Mouse (Mus musculus) forebrain, embryonic 14.5 days (tissue): Measurements from ENCODE around the gene Fam71e1. TPM values are rescaled to one million over a fixed set of nuclear protein-coding genes. Genes with fewer than 3 reads are reported as not detected.

Source experiments
- ATAC-seq: fragments of 200-750 bp; cut with Nextera tagmentation; 2 replicates; pipeline ENCODE4 v1.8.0; 2017; ENCODE audit warnings: mild to moderate bottlenecking, moderate library complexity
- DNase-seq: peaks from one replicate; pipeline ENCODE4 v3.0.0-alpha.2; 2015; ENCODE audit warnings: low spot score
- H3K27ac ChIP-seq: fragments of 300-500 bp; sonication (generic); 2 replicates; pipeline ENCODE4 v1.5.1; 2014; ENCODE audit warnings: low read depth, mild to moderate bottlenecking, control low read depth, low read length, moderate library complexity
- H3K27me3 ChIP-seq: fragments of 300-500 bp; sonication (generic); replicated peaks from 2 replicates; pipeline ENCODE4 v1.6.1; 2014; ENCODE audit warnings: low read length, control low read depth, mixed read lengths; ENCODE audit not compliant: control insufficient read depth, insufficient read depth
- H3K36me3 ChIP-seq: fragments of 300-500 bp; sonication (generic); 2 replicates; pipeline ENCODE4 v1.6.1; 2014; ENCODE audit warnings: low read length, control low read depth; ENCODE audit not compliant: control insufficient read depth, insufficient read depth
- H3K4me1 ChIP-seq: fragments of 300-500 bp; sonication (generic); 2 replicates; pipeline ENCODE4 v1.6.1; 2014; ENCODE audit warnings: antibody characterized with exemption, low read length, control low read depth; ENCODE audit not compliant: control insufficient read depth, insufficient read depth
- H3K4me2 ChIP-seq: fragments of 300-500 bp; sonication (generic); 2 replicates; pipeline ENCODE4 v1.6.1; 2014; ENCODE audit warnings: mild to moderate bottlenecking, control low read depth, low read length
- H3K4me3 ChIP-seq: fragments of 300-500 bp; sonication (generic); 2 replicates; pipeline ENCODE4 v1.5.1; 2014; ENCODE audit warnings: low read depth, low read length, control low read depth
- H3K9ac ChIP-seq: fragments of 300-500 bp; sonication (generic); 2 replicates; pipeline ENCODE4 v1.6.1; 2014; ENCODE audit warnings: mild to moderate bottlenecking, low read length, control low read depth, moderate library complexity
- H3K9me3 ChIP-seq: fragments of 300-500 bp; sonication (generic); replicated peaks from 2 replicates; pipeline ENCODE4 v1.6.1; 2016; ENCODE audit warnings: low read length, control low read depth, mixed read lengths; ENCODE audit not compliant: control insufficient read depth
- WGBS: fragments of 180-500 bp; shearing (Covaris S2); extraction: QIAGEN DNeasy Blood & Tissue Kit; methylation state at CpG from one replicate; pipeline ENCODE4 v1.1.7; 2014; 5-methylcytosine and 5-hydroxymethylcytosine counted together
- polyA plus RNA-seq: library from polyadenylated mRNA; unstranded; fragments of >200 nt; fragmentation: Nextera tagmentation; extraction: Ambion mirVana; gene quantifications from 2 replicates; pipeline ENCODE4 v1.2.1, GENCODE M21; 2014

Fam71e1 gene
- polyA plus RNA-seq, 1 experiment from 2014 or later, result 24.0 TPM

GRCm38 (mm10) chr7:44469677-44470675, 26.4 kb upstream of the Fam71e1 start:
- peaks cover 23% of the 10 kb centered on the region for H3K4me1 ChIP-seq
- H3K4me3 ChIP-seq, result no peak overlapping the region
- no peaks in the 10 kb centered on the region for H3K27me3 ChIP-seq
- peak overlapping the region; percentile 13; the same call in 1 of the 2 replicates for H3K9ac ChIP-seq
- DNase-seq (no peak), ATAC-seq (no peak)
- no peaks in the 10 kb centered on the region for H3K36me3 ChIP-seq
- WGBS, result 92% methylated on average over 16 of the region's 16 CpGs
- H3K27ac ChIP-seq, result peak overlapping the region; percentile 81; the same call in 1 of the 2 replicates
- no peaks in the 10 kb centered on the region for H3K9me3 ChIP-seq
- no peak overlapping the region for H3K4me2 ChIP-seq

GRCm38 (mm10) chr7:44470696-44471612, 25.4 kb upstream of the Fam71e1 start:
- DNase-seq, result no peak
- Histone ChIP-seq H3K4me1 (peaks cover 25% of the 10 kb centered on the region), H3K4me2 (no peak overlapping the region), H3K36me3 (no peaks in the 10 kb centered on the region), H3K4me3 (no peak overlapping the region), H3K9me3 (no peaks in the 10 kb centered on the region), H3K27ac (no peak overlapping the region), H3K9ac (no peak overlapping the region), H3K27me3 (no peaks in the 10 kb centered on the region)
- 87% methylated on average over 16 of the region's 16 CpGs for WGBS
- ATAC-seq, result no peak

- H3K27me3 ChIP-seq, result 0 out of 2 replicates have a peak, but pooled peaks cover 1% of the 10 kb centered on the region
- no peak overlapping the region for H3K4me3 ChIP-seq
- no peak overlapping the region for H3K9ac ChIP-seq
- no peak for DNase-seq
- no peaks in the 10 kb centered on the region for H3K9me3 ChIP-seq
- WGBS, result 44% methylated on average over 6 of the region's 6 CpGs
- peaks cover 25% of the 10 kb centered on the region for H3K4me1 ChIP-seq
- no peak overlapping the region for H3K27ac ChIP-seq
- ATAC-seq, result no peak
- H3K36me3 ChIP-seq, result no peaks in the 10 kb centered on the region
- no peak overlapping the region for H3K4me2 ChIP-seq
These were observed 24.4 kb upstream of the Fam71e1 start for GRCm38 (mm10) chr7:44471880-44472557.

GRCm38 (mm10) chr7:44472558-44472885, 23.9 kb upstream of the Fam71e1 start:
- no peak overlapping the region for H3K9ac ChIP-seq
- H3K4me3 ChIP-seq, result no peak overlapping the region
- ATAC-seq (no peak), DNase-seq (no peak)
- peaks cover 25% of the 10 kb centered on the region for H3K4me1 ChIP-seq
- H3K27me3 ChIP-seq, result 0 out of 2 replicates have a peak, but pooled peaks cover 5% of the 10 kb centered on the region
- H3K36me3 ChIP-seq, result no peaks in the 10 kb centered on the region
- WGBS, result 6% methylated on average over 1 of the region's 1 CpGs
- H3K4me2 ChIP-seq, result no peak overlapping the region
- no peak overlapping the region for H3K27ac ChIP-seq
- no peaks in the 10 kb centered on the region for H3K9me3 ChIP-seq

- H3K27ac ChIP-seq, result no peak overlapping the region
- no peak for DNase-seq
- no peak overlapping the region for H3K9ac ChIP-seq
These were observed 23.3 kb upstream of the Fam71e1 start for GRCm38 (mm10) chr7:44472961-44473646.

GRCm38 (mm10) chr7:44474419-44474818, 22.0 kb upstream of the Fam71e1 start:
- Histone ChIP-seq H3K9ac (no peak overlapping the region; the same call in none of the 2 replicates), H3K27ac (peak overlapping the region; percentile 44), H3K27me3 (0 out of 2 replicates have a peak, but pooled peaks cover 5% of the 10 kb centered on the region), H3K4me2 (no peak overlapping the region), H3K4me3 (no peak overlapping the region), H3K36me3 (no peaks in the 10 kb centered on the region), H3K9me3 (no peaks in the 10 kb centered on the region), H3K4me1 (peaks cover 16% of the 10 kb centered on the region)
- DNase-seq, result peak; percentile 65
- 12% methylated on average over 4 of the region's 4 CpGs for WGBS
- ATAC-seq, result peak; percentile 64

More at GRCm38 (mm10) chr7:44472961-44473646, 23.3 kb upstream of the Fam71e1 start:
- no peaks in the 10 kb centered on the region for H3K9me3 ChIP-seq
- 0 out of 2 replicates have a peak, but pooled peaks cover 5% of the 10 kb centered on the region for H3K27me3 ChIP-seq
- H3K4me1 ChIP-seq, result peaks cover 25% of the 10 kb centered on the region
- H3K4me2 ChIP-seq, result no peak overlapping the region
- no peak for ATAC-seq
- WGBS, result 70% methylated on average over 9 of the region's 9 CpGs
- no peaks in the 10 kb centered on the region for H3K36me3 ChIP-seq
- H3K4me3 ChIP-seq, result no peak overlapping the region

- no peak overlapping the region for H3K4me2 ChIP-seq
- H3K27me3 ChIP-seq, result 0 out of 2 replicates have a peak, but pooled peaks cover 5% of the 10 kb centered on the region
- peak overlapping the region; percentile 44 for H3K27ac ChIP-seq
- ATAC-seq (peak; percentile 42; the same call in 1 of the 2 replicates), DNase-seq (no peak)
- 0 out of 2 replicates have a peak overlapping the region, but pooled peaks have one; percentile 3 for H3K9ac ChIP-seq
- no peaks in the 10 kb centered on the region for H3K36me3 ChIP-seq
- H3K9me3 ChIP-seq, result no peaks in the 10 kb centered on the region
- H3K4me3 ChIP-seq, result no peak overlapping the region
- H3K4me1 ChIP-seq, result peaks cover 16% of the 10 kb centered on the region
- 25% methylated on average over 5 of the region's 5 CpGs for WGBS
These were observed 21.3 kb upstream of the Fam71e1 start for GRCm38 (mm10) chr7:44475046-44475614.
